Mouse (Mus musculus) small intestine, adult 2 months (tissue): ENCODE measurements around the gene Tmcc1. TPM values are rescaled to one million over a fixed set of nuclear protein-coding genes. Genes with fewer than 3 reads are reported as not detected.

Experiments used
- H3K27ac ChIP-seq: fragments of 200-500 bp; 2 replicates; pipeline ENCODE4 v1.5.1; 2012; ENCODE audit warnings: low read depth, low read length, control low read depth, inconsistent platforms; ENCODE audit not compliant: insufficient read depth
- H3K27me3 ChIP-seq: fragments of 200-500 bp; 2 replicates; pipeline ENCODE4 v1.6.1; 2012; ENCODE audit warnings: mild to moderate bottlenecking, moderate library complexity, low read length, inconsistent platforms; ENCODE audit not compliant: control insufficient read depth, insufficient read depth
- H3K36me3 ChIP-seq: fragments of 200-500 bp; 2 replicates; pipeline ENCODE4 v1.6.1; 2012; ENCODE audit warnings: mild to moderate bottlenecking, low read length, control low read depth, inconsistent platforms; ENCODE audit not compliant: control insufficient read depth, insufficient read depth
- H3K4me1 ChIP-seq: fragments of 200-500 bp; 2 replicates; pipeline ENCODE4 v1.6.1; 2012; ENCODE audit warnings: low read length, inconsistent platforms, mixed read lengths; ENCODE audit not compliant: control insufficient read depth, insufficient read depth, insufficient read length
- H3K4me3 ChIP-seq: fragments of 200-500 bp; 2 replicates; pipeline ENCODE4 v1.5.1; 2012; ENCODE audit warnings: low read depth, mild to moderate bottlenecking, control low read depth, inconsistent platforms, low read length, moderate library complexity
- CTCF ChIP-seq: fragments of 200-500 bp; IDR thresholded peaks from 2 replicates; pipeline ENCODE4 v1.5.1; 2012; ENCODE audit warnings: low read depth, mild to moderate bottlenecking, control low read depth, inconsistent platforms, low read length, moderate library complexity, mixed read lengths; ENCODE audit not compliant: insufficient replicate concordance, insufficient read length; ENCODE audit errors: extremely low read depth
- POLR2A ChIP-seq: fragments of 200-500 bp; IDR thresholded peaks from 2 replicates; pipeline ENCODE4 v1.6.1; 2012; ENCODE audit warnings: low read depth, mild to moderate bottlenecking, control low read depth, inconsistent platforms, low read length, moderate library complexity
- WGBS: fragments of 180-500 bp; shearing (Covaris S2); methylation state at CpG from one replicate; pipeline ENCODE4 v1.1.7; 2018; 5-methylcytosine and 5-hydroxymethylcytosine counted together
- polyA plus RNA-seq: library from polyadenylated mRNA; depleted of rRNA; stranded (reverse); fragments of >200 nt; gene quantifications from 2 replicates; pipeline ENCODE4 v1.2.3, GENCODE M21; 2012

Gene Tmcc1
- polyA plus RNA-seq, 1 experiment: 11.7 TPM

DNA sequence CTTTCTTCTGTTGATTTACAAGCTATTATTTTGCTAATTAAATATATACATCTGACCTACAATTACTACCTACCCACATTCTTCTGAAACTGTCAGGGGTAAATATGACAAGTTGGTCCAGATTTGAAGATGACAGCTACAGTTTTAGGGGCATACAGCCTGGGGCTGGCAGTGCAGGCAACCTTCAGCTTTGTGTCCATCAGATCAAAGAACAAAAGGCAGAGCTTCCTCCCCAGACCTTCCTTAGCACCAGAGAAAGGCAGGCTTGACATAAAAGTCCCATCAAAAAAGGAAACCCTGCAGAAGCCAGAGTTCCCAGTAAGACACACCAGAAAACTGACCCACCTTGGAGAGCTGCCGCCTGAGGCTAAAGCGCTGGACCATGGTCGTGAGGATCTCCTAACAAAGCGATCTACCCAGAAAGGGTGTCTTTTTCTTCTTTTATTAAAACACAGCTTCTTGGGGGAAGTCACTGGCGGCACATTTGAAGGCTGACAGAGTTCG lies 86.3 kb downstream of the Tmcc1 start:
- Histone ChIP-seq H3K27me3 (no peaks in the 10 kb centered on the region), H3K4me1 (peaks cover 7% of the 10 kb centered on the region; the same call in 1 of the 2 replicates), H3K27ac (no peak overlapping the region), H3K36me3 (no peaks in the 10 kb centered on the region), H3K4me3 (peak overlapping the region; percentile 59)
- WGBS: 56% methylated on average over 6 of the region's 6 CpGs
- TF ChIP-seq POLR2A (no peak), CTCF (no peak)

DNA sequence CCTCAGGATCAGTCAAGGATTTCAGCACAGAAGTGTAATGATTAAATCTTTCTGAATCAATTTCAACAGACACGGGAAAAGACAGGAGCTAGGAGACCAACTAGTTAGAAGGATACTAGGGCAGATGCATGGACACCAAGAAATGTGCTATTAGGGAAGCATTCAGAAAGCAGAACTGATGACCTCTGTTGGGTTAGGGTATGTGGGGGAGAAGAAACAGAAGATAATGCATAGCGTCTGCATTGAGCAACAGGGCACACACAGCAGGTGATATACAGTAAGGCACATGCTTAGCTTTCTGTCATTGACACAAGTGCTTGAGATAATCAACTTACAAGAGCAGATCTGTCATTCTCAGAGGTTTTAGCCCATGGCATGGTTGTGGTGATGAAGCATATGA lies 95.7 kb downstream of the Tmcc1 start:
- H3K4me1 ChIP-seq: no peaks in the 10 kb centered on the region
- H3K27ac ChIP-seq: no peak overlapping the region
- 87% methylated on average over 2 of the region's 2 CpGs for WGBS
- no peaks in the 10 kb centered on the region; the same call in 1 of the 2 replicates for H3K36me3 ChIP-seq
- TF ChIP-seq CTCF (no peak), POLR2A (no peak)
- no peaks in the 10 kb centered on the region for H3K27me3 ChIP-seq
- no peak overlapping the region for H3K4me3 ChIP-seq

DNA sequence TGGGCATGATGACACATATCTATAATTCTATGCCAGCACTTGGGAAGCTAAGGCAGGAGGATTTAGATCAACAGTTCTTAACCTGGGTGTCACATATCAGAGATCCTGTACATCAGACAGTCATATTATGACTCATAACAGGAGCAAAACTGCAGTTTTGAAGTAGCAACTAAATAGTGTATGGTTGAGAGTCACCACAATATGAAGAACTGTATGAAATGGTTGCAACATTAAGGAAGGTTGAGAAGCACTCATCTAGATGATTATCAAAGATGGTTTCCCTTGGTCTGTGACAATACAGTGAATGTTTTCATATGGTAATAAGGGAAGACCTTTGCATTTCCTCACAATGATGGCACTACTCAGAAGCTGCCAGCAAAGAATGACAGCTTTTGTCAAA lies 103.9 kb downstream of the Tmcc1 start:
- Histone ChIP-seq H3K27me3 (no peaks in the 10 kb centered on the region), H3K4me1 (no peaks in the 10 kb centered on the region), H3K27ac (no peak overlapping the region), H3K4me3 (no peak overlapping the region), H3K36me3 (no peaks in the 10 kb centered on the region)
- TF ChIP-seq CTCF: no peak
- TF ChIP-seq POLR2A: no peak

DNA sequence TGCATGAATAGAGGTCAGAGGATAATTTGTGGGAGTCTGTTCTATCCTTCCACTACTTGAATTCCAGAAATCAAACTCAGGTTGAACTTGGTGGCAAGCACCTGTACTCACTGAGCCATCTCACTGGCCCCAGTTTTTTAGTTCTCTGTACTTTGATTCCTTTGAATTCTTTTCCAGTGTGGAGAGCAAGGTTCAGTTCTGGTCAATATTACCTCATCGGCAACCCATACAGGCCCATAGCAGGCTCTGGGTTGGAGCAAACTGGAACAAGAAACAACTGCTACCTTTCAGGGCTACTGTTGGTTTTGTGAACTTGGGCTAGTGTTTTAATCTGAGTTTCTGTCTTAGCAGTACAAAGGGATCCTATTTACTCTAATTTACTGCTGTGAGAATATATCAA lies 107.2 kb downstream of the Tmcc1 start:
- H3K36me3 ChIP-seq: no peaks in the 10 kb centered on the region
- WGBS: 29% methylated on average over 1 of the region's 1 CpGs
- no peak overlapping the region for H3K27ac ChIP-seq
- H3K27me3 ChIP-seq: no peaks in the 10 kb centered on the region
- TF ChIP-seq CTCF: no peak
- TF ChIP-seq POLR2A: no peak
- no peak overlapping the region for H3K4me3 ChIP-seq
- no peaks in the 10 kb centered on the region for H3K4me1 ChIP-seq

DNA sequence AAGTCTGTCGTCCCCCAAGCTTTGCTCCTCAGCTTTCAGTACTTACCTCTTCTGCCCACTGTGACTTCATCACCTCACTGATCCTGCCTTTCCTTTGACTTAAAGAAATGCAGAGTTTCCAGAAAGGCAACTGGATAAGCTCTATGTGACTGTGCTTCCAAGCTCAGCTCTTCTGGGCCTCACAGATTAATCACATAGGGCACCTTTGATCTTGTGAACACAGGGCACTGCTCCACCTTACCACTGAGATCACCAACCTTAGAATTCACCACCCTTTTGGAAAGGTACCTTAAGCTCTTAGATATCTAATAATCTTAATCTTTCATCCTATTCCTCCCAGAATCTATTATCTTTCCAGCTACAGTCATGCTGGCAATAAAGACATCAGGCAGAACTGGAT lies 111.0 kb downstream of the Tmcc1 start:
- Histone ChIP-seq H3K4me3 (no peak overlapping the region), H3K4me1 (peaks cover 4% of the 10 kb centered on the region; the same call in 1 of the 2 replicates), H3K36me3 (no peaks in the 10 kb centered on the region), H3K27me3 (no peaks in the 10 kb centered on the region), H3K27ac (peak overlapping the region; percentile 52; the same call in 1 of the 2 replicates)
- no peak for TF ChIP-seq CTCF
- no peak for TF ChIP-seq POLR2A
- WGBS: 85% methylated on average over 1 of the region's 1 CpGs

DNA sequence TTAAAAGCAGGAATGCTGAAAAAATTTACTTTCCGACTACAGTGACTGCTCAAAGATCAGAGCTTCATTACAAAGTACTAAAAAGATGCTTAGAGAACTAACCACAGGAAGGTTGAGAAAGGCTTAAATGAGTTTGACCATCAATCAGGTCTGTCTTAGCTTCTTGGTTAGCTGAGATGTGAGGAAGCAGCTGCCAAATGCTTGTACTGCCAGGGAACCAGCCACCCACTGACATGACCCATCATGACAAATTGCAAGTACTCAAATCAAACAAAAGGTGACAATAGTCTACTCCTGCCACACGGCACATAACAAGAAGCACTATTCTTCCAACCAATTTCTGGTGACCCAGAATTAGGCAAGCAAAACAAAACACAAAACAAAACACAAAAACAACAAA lies 111.9 kb downstream of the Tmcc1 start:
- 87% methylated on average over 2 of the region's 2 CpGs for WGBS
- Histone ChIP-seq H3K36me3 (no peaks in the 10 kb centered on the region), H3K27ac (peak overlapping the region; percentile 33), H3K4me1 (peaks cover 4% of the 10 kb centered on the region; the same call in 1 of the 2 replicates), H3K27me3 (no peaks in the 10 kb centered on the region), H3K4me3 (no peak overlapping the region)
- TF ChIP-seq POLR2A: no peak
- TF ChIP-seq CTCF: no peak

DNA sequence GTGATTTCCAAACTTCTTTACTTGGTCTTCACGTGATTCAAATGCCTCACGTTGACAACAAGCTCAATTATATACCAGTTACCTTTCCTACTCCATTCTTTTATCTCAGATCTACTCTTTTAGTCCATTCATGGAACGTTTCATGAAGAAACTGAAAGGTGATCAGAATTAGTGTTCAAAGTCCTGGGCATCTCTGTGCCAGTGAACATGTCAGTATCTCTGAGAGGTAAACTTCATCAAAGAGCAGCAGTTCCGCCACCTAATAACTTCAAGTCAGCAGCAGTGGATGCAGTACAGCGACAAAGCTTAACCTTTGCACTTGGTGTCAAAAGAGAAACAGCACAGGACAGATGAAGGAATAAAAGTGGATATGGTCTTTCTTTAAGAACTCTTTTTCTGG lies 112.5 kb downstream of the Tmcc1 start:
- Histone ChIP-seq H3K27ac (no peak overlapping the region), H3K4me3 (no peak overlapping the region), H3K4me1 (peaks cover 4% of the 10 kb centered on the region; the same call in 1 of the 2 replicates), H3K36me3 (no peaks in the 10 kb centered on the region), H3K27me3 (no peaks in the 10 kb centered on the region)
- TF ChIP-seq CTCF (no peak), POLR2A (no peak)
- 35% methylated on average over 5 of the region's 5 CpGs for WGBS

DNA sequence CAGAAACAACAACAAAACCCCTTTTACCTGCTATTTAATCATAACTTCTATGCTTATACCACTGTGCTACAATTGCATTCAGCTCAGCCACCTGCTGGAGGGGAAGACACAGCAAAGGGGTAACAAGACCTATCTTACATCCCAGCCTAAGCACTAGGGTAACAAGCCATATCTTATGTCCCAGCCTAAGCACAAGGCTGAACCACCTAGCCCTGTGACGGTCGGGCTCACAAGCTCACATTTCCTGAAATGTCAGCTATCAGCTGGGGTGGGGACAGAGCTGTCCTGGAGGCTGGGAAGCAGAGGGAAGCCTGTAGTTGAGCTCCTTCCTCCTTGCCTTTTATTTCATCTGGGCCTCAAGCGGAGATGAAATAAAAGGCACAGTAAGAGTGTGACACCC lies 115.7 kb downstream of the Tmcc1 start:
- Histone ChIP-seq H3K27me3 (no peaks in the 10 kb centered on the region), H3K27ac (0 out of 2 replicates have a peak overlapping the region, but pooled peaks have one; percentile 20), H3K4me3 (no peak overlapping the region), H3K4me1 (peaks cover 12% of the 10 kb centered on the region; the same call in 1 of the 2 replicates), H3K36me3 (no peaks in the 10 kb centered on the region)
- no peak for TF ChIP-seq POLR2A
- TF ChIP-seq CTCF: no peak
- 61% methylated on average over 3 of the region's 3 CpGs for WGBS
